Mouse (Mus musculus): Measurements from ENCODE around the gene Tpbgl. TPM values are rescaled to one million over a fixed set of nuclear protein-coding genes. Genes with fewer than 3 reads are reported as not detected.

Gene Tpbgl
- total and polyA plus RNA-seq, 2 experiments from 2014 or later = 2.3 to 7.9 TPM

- 25% methylated on average over 4 of the region's 4 CpGs for WGBS
- no peak for ATAC-seq
- no peaks in the 10 kb centered on the region for H3K36me3 ChIP-seq (ENCODE audit: insufficient read depth, low read length)
- 0 out of 2 replicates have a peak, but pooled peaks cover 10% of the 10 kb centered on the region for H3K4me1 ChIP-seq (ENCODE audit: insufficient read depth, low read length)
- no peaks in the 10 kb centered on the region for H3K27me3 ChIP-seq (ENCODE audit: insufficient read depth, low read length)
- no peaks in the 10 kb centered on the region for H3K9me3 ChIP-seq (ENCODE audit: low read length)
- no peak for TF ChIP-seq CTCF (IDR thresholded peaks at IDR 0.05; ENCODE audit: low read depth)
- DNase-seq (ENCODE audit: low spot score) = peak; percentile 37
- no peak overlapping the region for H3K27ac ChIP-seq
- no peak overlapping the region for H3K4me3 ChIP-seq (ENCODE audit: low read length)
- H3K9ac ChIP-seq (replicated peaks; ENCODE audit: low read length) = no peak overlapping the region
- no peak overlapping the region for H3K4me2 ChIP-seq (ENCODE audit: low read depth, low read length)
Observed at GRCm38 (mm10) chr7:99668802-99669201, 41.9 kb upstream of the Tpbgl start.

DNA sequence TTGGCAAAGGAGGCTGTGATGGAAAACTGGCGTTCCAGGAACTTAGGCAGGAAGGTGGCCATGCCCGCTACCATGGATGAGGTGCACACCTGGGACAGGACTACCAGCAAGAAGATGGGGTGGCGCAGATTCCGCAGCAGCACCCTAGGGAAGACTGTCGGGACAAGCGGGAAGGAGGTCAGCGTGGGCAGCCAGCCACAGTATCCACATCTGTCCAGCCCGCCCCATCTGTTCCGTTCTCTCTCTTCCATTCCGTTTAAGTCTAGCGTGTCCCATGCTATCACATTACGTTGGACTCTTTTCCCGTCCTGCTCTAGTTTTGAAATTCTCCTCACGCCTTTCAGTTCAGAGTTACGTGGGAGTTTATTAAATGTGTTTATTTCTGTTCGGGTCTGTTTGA is 40.2 kb upstream of the Tpbgl start:
- 91% methylated on average over 16 of the region's 16 CpGs for WGBS
- no peak overlapping the region for H3K27ac ChIP-seq
- H3K27me3 ChIP-seq (ENCODE audit: insufficient read depth, low read length) = no peaks in the 10 kb centered on the region
- no peaks in the 10 kb centered on the region for H3K36me3 ChIP-seq (ENCODE audit: insufficient read depth, low read length)
- no peak overlapping the region for H3K9ac ChIP-seq (replicated peaks; ENCODE audit: low read length)
- H3K9me3 ChIP-seq (ENCODE audit: low read length) = no peaks in the 10 kb centered on the region
- DNase-seq (ENCODE audit: low spot score) (no peak), ATAC-seq (no peak)
- H3K4me2 ChIP-seq (ENCODE audit: low read depth, low read length) = no peak overlapping the region
- no peak overlapping the region for H3K4me3 ChIP-seq (ENCODE audit: low read length)
- H3K4me1 ChIP-seq (ENCODE audit: insufficient read depth, low read length) = 0 out of 2 replicates have a peak, but pooled peaks cover 10% of the 10 kb centered on the region
- no peak for TF ChIP-seq CTCF (IDR thresholded peaks at IDR 0.05; ENCODE audit: low read depth)

DNA sequence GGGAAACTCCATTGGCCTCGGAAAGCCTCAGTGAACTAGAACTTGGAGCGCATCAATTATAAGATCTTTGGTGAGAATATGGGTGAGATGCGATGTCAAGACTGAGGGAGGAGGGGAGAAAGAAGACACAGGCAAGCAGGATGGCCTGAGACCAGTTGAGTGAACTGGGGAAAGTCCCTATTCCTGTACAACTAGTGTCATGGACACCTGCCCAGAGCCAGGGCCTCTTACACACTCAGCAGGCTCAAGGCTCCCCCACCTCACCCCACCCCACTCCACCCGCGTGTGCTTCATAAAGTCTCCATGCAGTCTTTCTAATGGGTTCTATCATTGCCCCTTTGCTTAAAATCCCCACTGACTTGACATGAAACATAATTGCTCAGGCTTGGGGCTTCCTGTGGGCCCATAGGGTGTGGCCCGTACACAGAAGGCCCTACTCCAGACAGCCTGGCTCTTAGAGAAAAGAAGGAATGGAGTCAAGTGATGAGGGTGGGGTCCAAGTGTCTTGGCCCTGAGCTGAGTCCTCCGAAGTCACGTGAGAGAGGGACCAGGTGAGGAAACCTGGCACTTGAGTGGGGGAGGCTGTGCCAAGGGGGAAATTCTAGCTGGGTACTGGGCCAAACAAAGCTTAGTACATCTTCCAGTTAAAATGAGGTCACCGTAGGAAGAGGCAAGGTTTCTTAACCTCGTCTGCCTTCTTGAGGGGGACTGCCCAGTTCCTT is 39.0 kb upstream of the Tpbgl start:
- no peaks in the 10 kb centered on the region for H3K27me3 ChIP-seq (ENCODE audit: insufficient read depth, low read length)

DNA sequence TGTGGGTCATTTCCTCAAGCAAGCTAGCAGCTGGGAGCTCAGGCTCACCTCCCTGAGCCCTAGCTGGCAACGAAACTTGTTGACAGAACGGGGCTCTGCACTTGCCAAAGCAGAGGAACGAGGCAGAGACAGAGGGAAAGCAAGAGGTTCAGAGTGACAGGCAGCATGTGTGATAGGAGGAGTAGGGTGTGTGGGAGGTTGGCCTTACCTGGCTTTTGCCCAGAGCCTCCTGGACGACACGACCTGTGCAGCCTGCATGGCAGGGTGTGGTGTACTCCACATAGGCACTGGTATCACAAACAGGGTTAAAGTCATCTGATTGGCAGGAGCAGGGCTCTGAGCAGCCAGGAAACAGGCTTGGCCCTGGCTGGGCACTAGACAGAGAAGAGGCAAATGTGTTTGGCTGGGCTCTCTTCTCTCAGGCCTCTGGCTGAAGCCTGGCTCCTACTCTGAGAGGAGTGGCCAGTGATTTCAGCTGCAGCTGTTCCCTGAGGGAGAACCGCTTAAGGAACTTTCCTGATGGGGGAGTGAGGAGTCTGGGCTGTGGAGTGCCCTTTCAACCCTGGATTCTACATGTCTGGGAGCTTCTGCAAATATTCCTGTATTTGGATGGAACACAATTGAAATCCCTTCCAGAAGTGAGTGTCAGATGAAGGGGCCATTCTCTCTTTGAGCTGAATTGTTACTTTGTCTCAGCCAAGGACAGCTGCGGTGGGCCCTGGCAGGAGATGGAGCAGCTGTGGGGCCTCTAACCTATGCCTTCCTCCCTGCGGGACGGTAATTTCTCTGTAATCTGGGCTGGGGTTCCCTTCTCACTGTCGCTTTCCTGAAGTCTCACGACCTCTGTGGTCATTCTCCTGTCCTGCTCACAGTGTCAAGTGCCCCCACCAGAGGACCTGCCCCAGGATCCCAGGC is 37.9 kb upstream of the Tpbgl start:
- TF ChIP-seq CTCF (IDR thresholded peaks at IDR 0.05; ENCODE audit: low read depth) = no peak
- H3K27me3 ChIP-seq (ENCODE audit: insufficient read depth, low read length) = no peaks in the 10 kb centered on the region
- WGBS = 44% methylated on average over 11 of the region's 11 CpGs
- DNase-seq (ENCODE audit: low spot score) = peak; percentile 74
- no peak overlapping the region for H3K4me2 ChIP-seq (ENCODE audit: low read depth, low read length)
- H3K9ac ChIP-seq (replicated peaks; ENCODE audit: low read length) = no peak overlapping the region
- H3K36me3 ChIP-seq (ENCODE audit: insufficient read depth, low read length) = no peaks in the 10 kb centered on the region
- peak; percentile 77 for ATAC-seq
- H3K4me1 ChIP-seq (ENCODE audit: insufficient read depth, low read length) = 0 out of 2 replicates have a peak, but pooled peaks cover 13% of the 10 kb centered on the region
- peak overlapping the region; percentile 52 for H3K27ac ChIP-seq
- H3K4me3 ChIP-seq (ENCODE audit: low read length) = no peak overlapping the region
- no peaks in the 10 kb centered on the region for H3K9me3 ChIP-seq (ENCODE audit: low read length)

More for the DNA sequence above, 39.0 kb upstream of the Tpbgl start:
- H3K27ac ChIP-seq = no peak overlapping the region
- no peak for ATAC-seq
- no peak for DNase-seq (ENCODE audit: low spot score)
- H3K36me3 ChIP-seq (ENCODE audit: insufficient read depth, low read length) = no peaks in the 10 kb centered on the region
- H3K4me2 ChIP-seq (ENCODE audit: low read depth, low read length) = no peak overlapping the region
- WGBS = 93% methylated on average over 10 of the region's 10 CpGs
- 0 out of 2 replicates have a peak, but pooled peaks cover 13% of the 10 kb centered on the region for H3K4me1 ChIP-seq (ENCODE audit: insufficient read depth, low read length)
- no peaks in the 10 kb centered on the region for H3K9me3 ChIP-seq (ENCODE audit: low read length)
- H3K9ac ChIP-seq (replicated peaks; ENCODE audit: low read length) = no peak overlapping the region
- H3K4me3 ChIP-seq (ENCODE audit: low read length) = no peak overlapping the region
- no peak for TF ChIP-seq CTCF (IDR thresholded peaks at IDR 0.05; ENCODE audit: low read depth)

DNA sequence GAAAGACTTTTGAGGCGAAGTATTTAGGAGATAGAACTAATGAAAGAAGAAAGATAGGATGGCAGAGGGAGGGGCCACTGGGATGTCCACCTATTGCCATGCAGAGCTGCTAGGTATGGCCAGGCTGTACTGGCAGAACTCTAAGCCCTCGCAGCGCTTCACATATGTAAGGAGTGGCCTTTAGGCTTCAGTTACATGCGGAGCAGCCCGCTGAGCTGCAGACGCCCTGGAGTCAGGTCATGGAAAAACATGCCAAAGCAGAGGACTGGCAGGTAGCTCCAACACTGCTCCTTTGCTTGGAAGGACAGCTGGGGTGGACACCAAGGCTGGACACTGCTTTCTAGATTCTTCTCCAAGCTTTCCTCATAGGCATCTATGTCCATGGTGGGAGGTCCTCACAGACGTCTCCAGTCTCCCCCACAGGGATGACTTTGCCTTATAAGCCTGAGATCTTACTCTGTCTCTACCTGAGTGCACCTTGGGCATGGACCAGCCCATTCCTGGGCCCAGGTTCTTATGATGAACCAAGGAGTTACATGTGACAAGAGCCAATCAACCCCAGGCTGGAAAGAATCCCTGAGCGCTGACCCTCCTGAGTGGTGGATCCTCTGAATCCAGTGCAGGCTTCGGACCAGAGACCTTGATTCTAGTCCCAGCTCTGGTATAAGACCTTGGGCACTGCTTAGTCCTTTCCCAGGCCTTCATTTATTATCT is 36.8 kb upstream of the Tpbgl start:
- Histone ChIP-seq H3K27ac (peak overlapping the region; percentile 52; the same call in 1 of the 2 replicates), H3K4me3 (ENCODE audit: low read length) (no peak overlapping the region)
- DNase-seq (ENCODE audit: low spot score) = no peak

GRCm38 (mm10) chr7:99662311-99662710 is 35.4 kb upstream of the Tpbgl start:
- DNase-seq (ENCODE audit: low spot score) (no peak), ATAC-seq (no peak)
- 0 out of 2 replicates have a peak, but pooled peaks cover 13% of the 10 kb centered on the region for H3K4me1 ChIP-seq (ENCODE audit: insufficient read depth, low read length)
- H3K9me3 ChIP-seq (ENCODE audit: low read length) = no peaks in the 10 kb centered on the region
- H3K4me3 ChIP-seq (ENCODE audit: low read length) = no peak overlapping the region
- H3K36me3 ChIP-seq (ENCODE audit: insufficient read depth, low read length) = no peaks in the 10 kb centered on the region
- no peak overlapping the region for H3K27ac ChIP-seq
- no peak for TF ChIP-seq CTCF (IDR thresholded peaks at IDR 0.05; ENCODE audit: low read depth)
- H3K27me3 ChIP-seq (ENCODE audit: insufficient read depth, low read length) = no peaks in the 10 kb centered on the region
- 85% methylated on average over 2 of the region's 2 CpGs for WGBS
- H3K4me2 ChIP-seq (ENCODE audit: low read depth, low read length) = no peak overlapping the region
- H3K9ac ChIP-seq (replicated peaks; ENCODE audit: low read length) = no peak overlapping the region

More for the DNA sequence above, 36.8 kb upstream of the Tpbgl start:
- no peak overlapping the region for H3K9ac ChIP-seq (replicated peaks; ENCODE audit: low read length)
- 0 out of 2 replicates have a peak, but pooled peaks cover 13% of the 10 kb centered on the region for H3K4me1 ChIP-seq (ENCODE audit: insufficient read depth, low read length)
- 87% methylated on average over 9 of the region's 9 CpGs for WGBS
- TF ChIP-seq CTCF (IDR thresholded peaks at IDR 0.05; ENCODE audit: low read depth) = no peak
- H3K4me2 ChIP-seq (ENCODE audit: low read depth, low read length) = no peak overlapping the region
- no peaks in the 10 kb centered on the region for H3K36me3 ChIP-seq (ENCODE audit: insufficient read depth, low read length)
- H3K27me3 ChIP-seq (ENCODE audit: insufficient read depth, low read length) = no peaks in the 10 kb centered on the region
- no peaks in the 10 kb centered on the region for H3K9me3 ChIP-seq (ENCODE audit: low read length)
- no peak for ATAC-seq
